Mouse (Mus musculus): ENCODE measurements at regions not wholly inside any gene's neighbourhood (a gene's known extent, or its start where the extent isn't known, plus 50 kb on each side); places are given as distances from the start of the nearest gene placed in this dataset.

GRCm38 (mm10) chr12:29279631-29280080 lies 248.5 kb upstream of the Myt1l start:
- no peak for DNase-seq (ENCODE audit: low read depth, low spot score)

- no peak for DNase-seq (ENCODE audit: low read depth, low spot score)
Measured at GRCm38 (mm10) chr12:29280081-29280788, 247.9 kb upstream of the Myt1l start.

- no peak for DNase-seq (ENCODE audit: low read depth, low spot score)
Measured at GRCm38 (mm10) chr12:29280861-29281630, 247.1 kb upstream of the Myt1l start.

GRCm38 (mm10) chr12:29288801-29289200 lies 239.4 kb upstream of the Myt1l start:
- no peak for DNase-seq (ENCODE audit: low read depth, low spot score)

- peak; percentile 95 for DNase-seq (ENCODE audit: low read depth, low spot score)
Measured at GRCm38 (mm10) chr12:29290591-29291351, 237.4 kb upstream of the Myt1l start.

- DNase-seq (ENCODE audit: low read depth, low spot score), result no peak
Measured at GRCm38 (mm10) chr12:29297984-29298383, 230.2 kb upstream of the Myt1l start.

GRCm38 (mm10) chr12:29315636-29316035 lies 212.5 kb upstream of the Myt1l start:
- DNase-seq (ENCODE audit: low read depth, low spot score), result no peak

- DNase-seq (ENCODE audit: low read depth, low spot score), result no peak
Measured at GRCm38 (mm10) chr12:29321468-29321867, 206.7 kb upstream of the Myt1l start.

GRCm38 (mm10) chr12:29323534-29323933 lies 204.7 kb upstream of the Myt1l start:
- no peak for DNase-seq (ENCODE audit: low read depth, low spot score)

- DNase-seq (ENCODE audit: low read depth, low spot score), result no peak
Measured at GRCm38 (mm10) chr12:29335839-29336469, 192.2 kb upstream of the Myt1l start.

- DNase-seq (ENCODE audit: low read depth, low spot score), result no peak
Measured at GRCm38 (mm10) chr12:29337336-29337735, 190.8 kb upstream of the Myt1l start.

- no peak for DNase-seq (ENCODE audit: low read depth, low spot score)
Measured at GRCm38 (mm10) chr12:29341388-29341995, 186.7 kb upstream of the Myt1l start.

GRCm38 (mm10) chr12:29343147-29343852 lies 184.9 kb upstream of the Myt1l start:
- DNase-seq (ENCODE audit: low read depth, low spot score), result no peak

GRCm38 (mm10) chr12:29348698-29349097 lies 179.5 kb upstream of the Myt1l start:
- DNase-seq (ENCODE audit: low read depth, low spot score), result no peak

- no peak for DNase-seq (ENCODE audit: low read depth, low spot score)
Measured at GRCm38 (mm10) chr12:29349146-29349850, 178.9 kb upstream of the Myt1l start.

GRCm38 (mm10) chr12:29353777-29354496 lies 174.2 kb upstream of the Myt1l start:
- DNase-seq (ENCODE audit: low read depth, low spot score), result no peak

GRCm38 (mm10) chr12:29354816-29355215 lies 173.4 kb upstream of the Myt1l start:
- no peak for DNase-seq (ENCODE audit: low read depth, low spot score)

- peak; percentile 21 for DNase-seq (ENCODE audit: low read depth, low spot score)
Measured at GRCm38 (mm10) chr12:29356681-29357397, 171.3 kb upstream of the Myt1l start.

- no peak for DNase-seq (ENCODE audit: low read depth, low spot score)
Measured at GRCm38 (mm10) chr12:29361236-29361635, 166.9 kb upstream of the Myt1l start.

Data from ES-CJ7 (cell line).